Mouse (Mus musculus) macrophage (primary cell): ENCODE measurements around the gene Dusp10. TPM values are rescaled to one million over a fixed set of nuclear protein-coding genes. Genes with fewer than 3 reads are reported as not detected.

Experiments used
- H3K27ac ChIP-seq: fragments of 350-480 bp; formaldehyde crosslinking; 2 replicates; pipeline ENCODE4 v1.9.0; 2021
- H3K36me3 ChIP-seq: fragments of 350-480 bp; formaldehyde crosslinking; 2 replicates; pipeline ENCODE4 v1.9.0; 2021; ENCODE audit errors: inconsistent target
- H3K4me3 ChIP-seq: fragments of 350-480 bp; formaldehyde crosslinking; 2 replicates; pipeline ENCODE4 v1.9.0; 2021; ENCODE audit errors: inconsistent target
- H3K79me2 ChIP-seq: fragments of 350-480 bp; formaldehyde crosslinking; 2 replicates; pipeline ENCODE4 v1.9.0; 2021; ENCODE audit errors: inconsistent target
- WGBS: methylation state at CpG from one replicate; pipeline ENCODE4 v1.1.7; 2026; ENCODE audit warnings: inconsistent platforms; ENCODE audit not compliant: missing documents; 5-methylcytosine and 5-hydroxymethylcytosine counted together
- polyA plus RNA-seq: library from polyadenylated mRNA; stranded (reverse); fragments of 250-400 nt; gene quantifications from 3 replicates; pipeline ENCODE4 v1.2.4, GENCODE M21; 2018; ENCODE audit warnings: inconsistent platforms

Gene Dusp10
- polyA plus RNA-seq, 1 experiment from 2014 or later: 1.5 TPM

GRCm38 (mm10) chr1:184083166-184083565, 70.1 kb downstream of the Dusp10 start:
- no peaks in the 10 kb centered on the region for H3K36me3 ChIP-seq
- H3K79me2 ChIP-seq: no peaks in the 10 kb centered on the region
- no peak overlapping the region for H3K27ac ChIP-seq
- no peak overlapping the region for H3K4me3 ChIP-seq
- 91% methylated on average over 7 of the region's 7 CpGs for WGBS

- Histone ChIP-seq H3K27ac (no peak overlapping the region), H3K79me2 (no peaks in the 10 kb centered on the region), H3K36me3 (no peaks in the 10 kb centered on the region), H3K4me3 (no peak overlapping the region)
- 95% methylated on average over 3 of the region's 3 CpGs for WGBS
These were observed 71.9 kb downstream of the Dusp10 start for GRCm38 (mm10) chr1:184084961-184085360.

GRCm38 (mm10) chr1:184090515-184090914, 77.4 kb downstream of the Dusp10 start:
- Histone ChIP-seq H3K4me3 (no peak overlapping the region), H3K36me3 (no peaks in the 10 kb centered on the region), H3K27ac (no peak overlapping the region), H3K79me2 (no peaks in the 10 kb centered on the region)
- 83% methylated on average over 6 of the region's 6 CpGs for WGBS

GRCm38 (mm10) chr1:184094914-184095313, 81.8 kb downstream of the Dusp10 start:
- no peak overlapping the region for H3K27ac ChIP-seq
- 86% methylated on average over 3 of the region's 3 CpGs for WGBS
- no peak overlapping the region for H3K4me3 ChIP-seq
- H3K79me2 ChIP-seq: no peaks in the 10 kb centered on the region
- no peaks in the 10 kb centered on the region for H3K36me3 ChIP-seq

- Histone ChIP-seq H3K4me3 (no peak overlapping the region), H3K79me2 (no peaks in the 10 kb centered on the region), H3K36me3 (no peaks in the 10 kb centered on the region), H3K27ac (no peak overlapping the region)
- WGBS: 85% methylated on average over 5 of the region's 5 CpGs
These were observed 87.3 kb downstream of the Dusp10 start for GRCm38 (mm10) chr1:184100414-184100813.

- Histone ChIP-seq H3K79me2 (no peaks in the 10 kb centered on the region), H3K4me3 (no peak overlapping the region), H3K27ac (no peak overlapping the region), H3K36me3 (no peaks in the 10 kb centered on the region)
- 83% methylated on average over 9 of the region's 9 CpGs for WGBS
These were observed 88.0 kb downstream of the Dusp10 start for GRCm38 (mm10) chr1:184100927-184101749.

GRCm38 (mm10) chr1:184101750-184102046, 88.6 kb downstream of the Dusp10 start:
- no peak overlapping the region for H3K27ac ChIP-seq

GRCm38 (mm10) chr1:184106832-184107231, 93.7 kb downstream of the Dusp10 start:
- Histone ChIP-seq H3K27ac (no peak overlapping the region), H3K36me3 (no peaks in the 10 kb centered on the region), H3K79me2 (no peaks in the 10 kb centered on the region), H3K4me3 (no peak overlapping the region)
- 100% methylated on average over 1 of the region's 2 CpGs for WGBS

More at GRCm38 (mm10) chr1:184101750-184102046, 88.6 kb downstream of the Dusp10 start:
- Histone ChIP-seq H3K36me3 (no peaks in the 10 kb centered on the region), H3K4me3 (no peak overlapping the region), H3K79me2 (no peaks in the 10 kb centered on the region)
- 82% methylated on average over 4 of the region's 4 CpGs for WGBS

GRCm38 (mm10) chr1:184107448-184107847, 94.3 kb downstream of the Dusp10 start:
- WGBS: 100% methylated on average over 4 of the region's 4 CpGs

GRCm38 (mm10) chr1:184108254-184108653, 95.2 kb downstream of the Dusp10 start:
- no peak overlapping the region for H3K4me3 ChIP-seq
- no peaks in the 10 kb centered on the region for H3K36me3 ChIP-seq
- H3K79me2 ChIP-seq: no peaks in the 10 kb centered on the region
- WGBS: 91% methylated on average over 1 of the region's 1 CpGs
- H3K27ac ChIP-seq: no peak overlapping the region

More at GRCm38 (mm10) chr1:184107448-184107847, 94.3 kb downstream of the Dusp10 start:
- no peaks in the 10 kb centered on the region for H3K79me2 ChIP-seq
- no peak overlapping the region for H3K27ac ChIP-seq
- H3K4me3 ChIP-seq: no peak overlapping the region
- H3K36me3 ChIP-seq: no peaks in the 10 kb centered on the region

- 96% methylated on average over 7 of the region's 7 CpGs for WGBS
- H3K27ac ChIP-seq: no peak overlapping the region
- H3K79me2 ChIP-seq: no peaks in the 10 kb centered on the region
- no peaks in the 10 kb centered on the region for H3K36me3 ChIP-seq
- H3K4me3 ChIP-seq: no peak overlapping the region
These were observed 104.5 kb downstream of the Dusp10 start for GRCm38 (mm10) chr1:184117586-184117985.

GRCm38 (mm10) chr1:184117991-184118390, 104.9 kb downstream of the Dusp10 start:
- WGBS: 48% methylated on average over 2 of the region's 2 CpGs
- H3K27ac ChIP-seq: no peak overlapping the region

GRCm38 (mm10) chr1:184118586-184118985, 105.5 kb downstream of the Dusp10 start:
- 83% methylated on average over 1 of the region's 1 CpGs for WGBS
- Histone ChIP-seq H3K4me3 (no peak overlapping the region), H3K36me3 (no peaks in the 10 kb centered on the region), H3K27ac (no peak overlapping the region), H3K79me2 (no peaks in the 10 kb centered on the region)

More at GRCm38 (mm10) chr1:184117991-184118390, 104.9 kb downstream of the Dusp10 start:
- no peaks in the 10 kb centered on the region for H3K36me3 ChIP-seq
- H3K4me3 ChIP-seq: no peak overlapping the region
- no peaks in the 10 kb centered on the region for H3K79me2 ChIP-seq
